Mouse (Mus musculus) sigmoid colon, adult 10 weeks (tissue): Measurements from ENCODE around the gene Hist1h1b. TPM values are rescaled to one million over a fixed set of nuclear protein-coding genes. Genes with fewer than 3 reads are reported as not detected.

Source experiments
- polyA plus RNA-seq: library from polyadenylated mRNA; stranded (reverse); fragments of 350-450 nt; fragmentation: Illumina TruSeq; extraction: RNeasy Lipid Tissue Mini Kit (QIAGEN cat#74804); gene quantifications from one replicate; pipeline ENCODE4 v1.2.3, GENCODE M21; 2014; ENCODE audit warnings: low read depth, low replicate concordance

Gene Hist1h1b
- not detected for polyA plus RNA-seq

GRCm38 (mm10) chr13:21779767-21780731 is at the start of gene Hist1h1b:
Gene Hist1h1b, minus strand, starts transcription at chr13:21780625.

GRCm38 (mm10) chr13:21811539-21811938 is 31.1 kb upstream of the Hist1h1b start, which contains the start of gene Hist1h4m:
Gene Hist1h4m, plus strand, starts transcription at chr13:21811746.

GRCm38 (mm10) chr13:21810073-21810472 is 29.6 kb upstream of the Hist1h1b start, which contains the start of the genes Hist1h2bq and Hist1h2ao:
Gene Hist1h2bq, minus strand, starts transcription at chr13:21810197.
Gene Hist1h2ao, plus strand, starts transcription at chr13:21810465.

GRCm38 (mm10) chr13:21786899-21787629 is 6.6 kb upstream of the Hist1h1b start, which contains the start of the genes Hist1h2an and Hist1h2bp:
Gene Hist1h2an, minus strand, starts transcription at chr13:21787218.
Gene Hist1h2bp, plus strand, starts transcription at chr13:21787461.

GRCm38 (mm10) chr13:21783255-21783617 is 2.8 kb upstream of the Hist1h1b start, which contains the start of gene Hist1h3i:
Gene Hist1h3i, minus strand, starts transcription at chr13:21783370.

GRCm38 (mm10) chr13:21753524-21754285 is 26.7 kb downstream of the Hist1h1b start, which contains the start of the genes Hist1h2ak and Hist1h2bn:
Gene Hist1h2ak, minus strand, starts transcription at chr13:21753827.
Gene Hist1h2bn, plus strand, starts transcription at chr13:21754123.

GRCm38 (mm10) chr13:21750159-21751017 is 30.0 kb downstream of the Hist1h1b start, which contains the start of gene Hist1h4k:
Gene Hist1h4k, minus strand, starts transcription at chr13:21750505.

GRCm38 (mm10) chr13:21734906-21735767 is 45.3 kb downstream of the Hist1h1b start, which contains the start of gene Hist1h4j:
Gene Hist1h4j, plus strand, starts transcription at chr13:21735064.

Other genes starting within 250 kb of the Hist1h1b start
- gene Zkscan8, start 249.5 kb downstream of the Hist1h1b start, polyA plus RNA-seq = 33.2 TPM
- not detected for gene Olfr1366, start 237.8 kb downstream of the Hist1h1b start, polyA plus RNA-seq
- gene Olfr1535, start 220.7 kb downstream of the Hist1h1b start, polyA plus RNA-seq = not detected
- gene Olfr1364, start 198.9 kb downstream of the Hist1h1b start, polyA plus RNA-seq = not detected
- gene Olfr1362, start 166.6 kb downstream of the Hist1h1b start, polyA plus RNA-seq = not detected
- not detected for gene Olfr11, start 138.1 kb downstream of the Hist1h1b start, polyA plus RNA-seq
- gene Olfr1361, start 117.2 kb downstream of the Hist1h1b start, polyA plus RNA-seq = not detected
- gene Olfr1360, start 103.2 kb downstream of the Hist1h1b start, polyA plus RNA-seq = not detected
- not detected for gene Olfr1359, start 82.5 kb downstream of the Hist1h1b start, polyA plus RNA-seq
- gene Hist1h2bl, start 64.5 kb downstream of the Hist1h1b start, polyA plus RNA-seq = not detected
- gene Hist1h2ai, start 64.2 kb downstream of the Hist1h1b start, polyA plus RNA-seq = not detected
- not detected for gene Hist1h3h, start 63.0 kb downstream of the Hist1h1b start, polyA plus RNA-seq
- gene Hist1h2bm, start 58.6 kb downstream of the Hist1h1b start, polyA plus RNA-seq = not detected
- 4.2 TPM for gene Hist1h4j, start 45.6 kb downstream of the Hist1h1b start, polyA plus RNA-seq
- not detected for gene Hist1h4k, start 30.1 kb downstream of the Hist1h1b start, polyA plus RNA-seq
- not detected for gene Hist1h2ak, start 26.8 kb downstream of the Hist1h1b start, polyA plus RNA-seq
- not detected for gene Hist1h2bn, start 26.5 kb downstream of the Hist1h1b start, polyA plus RNA-seq
- gene Hist1h3i, start 2.7 kb upstream of the Hist1h1b start, polyA plus RNA-seq = not detected
- gene Hist1h2an, start 6.6 kb upstream of the Hist1h1b start, polyA plus RNA-seq = not detected
- gene Hist1h2bp, start 6.8 kb upstream of the Hist1h1b start, polyA plus RNA-seq = not detected
- 1.1 TPM for gene Hist1h2bq, start 29.6 kb upstream of the Hist1h1b start, polyA plus RNA-seq
- gene Hist1h2ao, start 29.8 kb upstream of the Hist1h1b start, polyA plus RNA-seq = not detected
- not detected for gene Hist1h4m, start 31.1 kb upstream of the Hist1h1b start, polyA plus RNA-seq
- gene Hist1h4n, start 51.6 kb upstream of the Hist1h1b start, polyA plus RNA-seq = not detected
- not detected for gene Hist1h2ap, start 52.9 kb upstream of the Hist1h1b start, polyA plus RNA-seq
- gene Hist1h2br, start 53.1 kb upstream of the Hist1h1b start, polyA plus RNA-seq = 5.3 TPM
- gene Zfp184, start 164.5 kb upstream of the Hist1h1b start, polyA plus RNA-seq = 1.9 TPM
- not detected for gene Pom121l2, start 200.6 kb upstream of the Hist1h1b start, polyA plus RNA-seq
- 1.4 TPM for gene Prss16, start 229.1 kb upstream of the Hist1h1b start, polyA plus RNA-seq